Mouse (Mus musculus): Measurements from ENCODE around the gene Acox3. TPM values are rescaled to one million over a fixed set of nuclear protein-coding genes. Genes with fewer than 3 reads are reported as not detected.

Acox3 gene
- total and polyA plus RNA-seq, 3 experiments = 21.8 to 28.3 (median 22.5) TPM

GRCm38 (mm10) chr5:35571546-35571945 is 11.3 kb upstream of the Acox3 start:
- intact Hi-C loops (cut with DNase I) = no loop called here

DNA sequence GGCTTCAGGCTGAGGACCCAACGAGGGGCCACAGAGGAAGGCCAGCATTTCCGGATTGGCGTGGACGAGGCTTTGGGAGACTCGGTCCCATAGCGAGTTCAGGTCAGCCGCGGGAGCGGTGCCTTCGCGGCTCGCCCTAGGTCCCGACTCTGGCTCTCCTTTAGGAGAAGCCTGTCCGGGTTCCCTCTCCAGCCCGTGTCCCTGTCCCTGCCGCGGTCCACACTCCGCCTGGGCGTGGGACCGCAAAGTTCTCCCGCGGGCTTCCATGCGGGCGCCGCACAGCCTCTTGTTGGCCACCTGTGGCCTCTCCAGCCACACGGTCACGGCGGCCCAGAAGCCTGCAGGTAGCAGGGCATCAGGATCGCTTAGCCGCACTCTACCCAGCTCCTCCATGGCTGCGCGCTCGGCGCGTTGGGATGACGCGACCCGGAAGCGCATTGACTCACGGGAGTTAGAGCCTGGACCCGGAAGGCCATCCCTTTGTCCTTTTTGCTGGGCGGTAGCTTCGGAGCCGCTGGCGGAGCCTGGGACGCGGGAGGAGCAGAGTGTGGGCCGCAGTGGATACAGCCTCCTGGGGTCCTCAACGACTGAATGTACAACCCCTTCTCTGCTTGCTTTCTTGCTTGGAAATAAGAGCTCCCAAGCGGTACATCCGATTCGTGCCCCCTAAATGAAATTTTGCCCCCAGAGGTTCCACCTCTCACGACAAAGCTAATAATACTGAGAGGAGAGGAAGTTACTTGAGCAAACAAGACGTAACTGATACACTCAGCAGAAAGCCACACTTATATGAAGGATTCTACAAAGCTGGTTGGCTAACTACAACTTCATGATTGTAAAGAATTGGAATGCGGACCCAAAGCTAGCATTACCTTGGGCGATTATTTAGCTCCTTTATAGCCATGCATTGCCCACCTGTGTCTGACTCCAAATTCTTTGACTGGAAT is 7.9 kb upstream of the Acox3 start, which contains the start of gene Trmt44:
Trmt44 (minus strand) TSS at position 418 of the 947 bp plus-strand sequence.
- Histone ChIP-seq H3K4me3 (peak within 1 kb of the TSS; percentile 78), H3K36me3 (ENCODE audit: control insufficient read depth, insufficient read depth, low read length) (no peaks in the 10 kb centered on the region; the same call in 1 of the 2 replicates), H3K9ac (ENCODE audit: low read depth, low read length) (peak within 1 kb of the TSS; percentile 80), H3K4me1 (ENCODE audit: control insufficient read depth, insufficient read depth, low read length) (peaks cover 3% of the 10 kb centered on the region), H3K27ac (peak within 1 kb of the TSS; percentile 56), H3K79me2 (replicated peaks; ENCODE audit: control insufficient read depth, insufficient read depth, low read length) (no peaks in the 10 kb centered on the region), H3K27me3 (ENCODE audit: control insufficient read depth, insufficient read depth, low read length) (no peaks in the 10 kb centered on the region)
- intact Hi-C loops (cut with DNase I) = loop anchor here (1.0 kb wide), 1 partner anchor 7 kb away; no protein-coding TSS in a partner anchor
- TF ChIP-seq EP300 (IDR thresholded peaks at IDR 0.05; ENCODE audit: insufficient read depth, low read depth, low read length) (peak; percentile 91), POLR2A (IDR thresholded peaks at IDR 0.05; ENCODE audit: insufficient read depth, low read depth, low read length) (peak; percentile 96), CTCF (IDR thresholded peaks at IDR 0.05) (no peak)
- WGBS = 3% methylated on average over 56 of the region's 56 CpGs
- peak; percentile 94 to 97 for DNase-seq

More at GRCm38 (mm10) chr5:35571546-35571945, 11.3 kb upstream of the Acox3 start:
- Histone ChIP-seq H3K4me3 (no peak overlapping the region), H3K27ac (no peak overlapping the region), H3K27me3 (ENCODE audit: control insufficient read depth, insufficient read depth, low read length) (no peaks in the 10 kb centered on the region), H3K4me1 (ENCODE audit: control insufficient read depth, insufficient read depth, low read length) (peaks cover 3% of the 10 kb centered on the region), H3K79me2 (replicated peaks; ENCODE audit: control insufficient read depth, insufficient read depth, low read length) (no peaks in the 10 kb centered on the region), H3K36me3 (ENCODE audit: control insufficient read depth, insufficient read depth, low read length) (no peaks in the 10 kb centered on the region; the same call in 1 of the 2 replicates), H3K9ac (ENCODE audit: low read depth, low read length) (no peak overlapping the region)
- 86% methylated on average over 6 of the region's 6 CpGs for WGBS
- no peak for DNase-seq
- TF ChIP-seq POLR2A (IDR thresholded peaks at IDR 0.05; ENCODE audit: insufficient read depth, low read depth, low read length) = no peak
- no peak for TF ChIP-seq CTCF (IDR thresholded peaks at IDR 0.05)
- TF ChIP-seq EP300 (IDR thresholded peaks at IDR 0.05; ENCODE audit: insufficient read depth, low read depth, low read length) = no peak

DNA sequence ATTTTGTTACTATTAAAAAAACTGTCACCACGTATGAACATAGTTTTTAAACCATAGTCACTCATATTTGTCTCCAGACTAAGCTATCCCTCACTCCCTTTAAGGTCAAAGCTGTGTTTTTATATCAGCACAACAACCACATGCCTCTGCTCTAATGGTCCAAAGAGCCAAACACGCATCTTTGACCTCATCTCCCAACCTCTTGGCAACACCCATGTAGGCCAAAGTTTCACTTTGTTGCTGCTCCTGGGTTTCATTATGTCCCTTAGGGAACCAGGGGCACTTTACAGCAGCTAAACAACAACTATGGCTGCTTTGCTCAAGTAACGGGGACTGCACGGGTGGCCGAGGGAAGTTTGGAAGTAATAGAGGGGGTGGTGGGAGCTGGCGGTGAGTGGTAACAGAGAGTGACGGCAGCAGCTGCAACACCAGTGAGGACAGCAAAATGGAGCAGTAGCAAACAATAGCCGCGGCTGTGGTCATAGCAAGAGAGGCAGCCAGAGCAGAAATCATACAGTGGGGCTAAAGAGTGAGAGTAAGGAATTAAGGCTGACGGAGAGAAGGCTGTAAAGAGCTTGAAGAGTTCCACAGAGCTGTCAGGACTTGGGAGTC is 6.3 kb upstream of the Acox3 start:
- no peak for TF ChIP-seq EP300 (IDR thresholded peaks at IDR 0.05; ENCODE audit: insufficient read depth, low read depth, low read length)
- TF ChIP-seq POLR2A (IDR thresholded peaks at IDR 0.05; ENCODE audit: insufficient read depth, low read depth, low read length) = no peak
- TF ChIP-seq CTCF (IDR thresholded peaks at IDR 0.05) = no peak
- Histone ChIP-seq H3K4me1 (ENCODE audit: control insufficient read depth, insufficient read depth, low read length) (peaks cover 3% of the 10 kb centered on the region), H3K79me2 (replicated peaks; ENCODE audit: control insufficient read depth, insufficient read depth, low read length) (no peaks in the 10 kb centered on the region), H3K9ac (ENCODE audit: low read depth, low read length) (no peak overlapping the region), H3K27me3 (ENCODE audit: control insufficient read depth, insufficient read depth, low read length) (no peaks in the 10 kb centered on the region), H3K4me3 (no peak overlapping the region), H3K27ac (no peak overlapping the region), H3K36me3 (ENCODE audit: control insufficient read depth, insufficient read depth, low read length) (no peaks in the 10 kb centered on the region; the same call in 1 of the 2 replicates)
- intact Hi-C loops (cut with DNase I) = no loop called here
- WGBS = 87% methylated on average over 10 of the region's 10 CpGs
- no peak for DNase-seq

GRCm38 (mm10) chr5:35578411-35578810 is 4.4 kb upstream of the Acox3 start:
- H3K4me1 ChIP-seq (ENCODE audit: control insufficient read depth, insufficient read depth, low read length) = peaks cover 6% of the 10 kb centered on the region
- WGBS = 67% methylated on average over 2 of the region's 2 CpGs

GRCm38 (mm10) chr5:35579247-35579893 is 3.5 kb upstream of the Acox3 start:
- intact Hi-C loops (cut with DNase I) = no loop called here
- Histone ChIP-seq H3K4me1 (ENCODE audit: control insufficient read depth, insufficient read depth, low read length) (peaks cover 3% of the 10 kb centered on the region), H3K79me2 (replicated peaks; ENCODE audit: control insufficient read depth, insufficient read depth, low read length) (no peaks in the 10 kb centered on the region), H3K4me3 (no peak overlapping the region), H3K27ac (no peak overlapping the region), H3K36me3 (ENCODE audit: control insufficient read depth, insufficient read depth, low read length) (no peaks in the 10 kb centered on the region; the same call in 1 of the 2 replicates), H3K27me3 (ENCODE audit: control insufficient read depth, insufficient read depth, low read length) (no peaks in the 10 kb centered on the region), H3K9ac (ENCODE audit: low read depth, low read length) (no peak overlapping the region)
- no peak for TF ChIP-seq POLR2A (IDR thresholded peaks at IDR 0.05; ENCODE audit: insufficient read depth, low read depth, low read length)
- no peak for TF ChIP-seq EP300 (IDR thresholded peaks at IDR 0.05; ENCODE audit: insufficient read depth, low read depth, low read length)
- TF ChIP-seq CTCF (IDR thresholded peaks at IDR 0.05) = no peak
- 34% methylated on average over 5 of the region's 5 CpGs for WGBS
- no peak for DNase-seq

More at GRCm38 (mm10) chr5:35578411-35578810, 4.4 kb upstream of the Acox3 start:
- DNase-seq = no peak
- no peak overlapping the region for H3K4me3 ChIP-seq
- no peak overlapping the region for H3K9ac ChIP-seq (ENCODE audit: low read depth, low read length)
- intact Hi-C loops (cut with DNase I) = no loop called here
- no peaks in the 10 kb centered on the region for H3K79me2 ChIP-seq (replicated peaks; ENCODE audit: control insufficient read depth, insufficient read depth, low read length)
- H3K27me3 ChIP-seq (ENCODE audit: control insufficient read depth, insufficient read depth, low read length) = no peaks in the 10 kb centered on the region
- TF ChIP-seq CTCF (IDR thresholded peaks at IDR 0.05) (no peak), POLR2A (IDR thresholded peaks at IDR 0.05; ENCODE audit: insufficient read depth, low read depth, low read length) (no peak), EP300 (IDR thresholded peaks at IDR 0.05; ENCODE audit: insufficient read depth, low read depth, low read length) (no peak)
- H3K36me3 ChIP-seq (ENCODE audit: control insufficient read depth, insufficient read depth, low read length) = no peaks in the 10 kb centered on the region; the same call in 1 of the 2 replicates
- H3K27ac ChIP-seq = no peak overlapping the region

All from heart, adult 2 months (tissue).